Comparison of ENCODE assay signal across 13 mouse cellular contexts in genomic region chr6:145794671-145795070, GRCm38 (mm10). TPM values are rescaled to one million over a fixed set of nuclear protein-coding genes. Genes with fewer than 3 reads are reported as not detected.
DNase-seq lines count a peak whose midpoint lies in the region; ATAC-seq and TF ChIP-seq lines count a peak whose summit lies in the region.
"Had no signal": no experiment of that assay in that cellular context is flagged by ENCODE, and none has a peak within 500 bp of the region (broad histone marks: within the 10 kb centered on the region; RNA-seq: fewer than 3 reads in every experiment).

No protein-coding gene starts in this region.

- DNase-seq in CD4-positive, CD25-positive, alpha-beta regulatory T cell, adult 2 months (ENCODE audit: low read depth, low spot score) = peak; percentile 34
- DNase-seq in liver, adult 2 months (ENCODE audit: extremely low read depth, low read depth, low spot score) = no peak
- no peak for DNase-seq in liver, embryonic 11.5 days (ENCODE audit: low spot score)
- DNase-seq in MEL (ENCODE audit: low read depth, low spot score) = peak; percentile 36
- no peak for DNase-seq in liver, embryonic 14.5 days (ENCODE audit: low read depth in 3 of 3, low spot score in 3 of 3)
- no peak for DNase-seq in cerebellum, adult 11 months
- DNase-seq in kidney, postnatal 14 days = no peak
- DNase-seq: adrenal gland, postnatal 36 days; kidney, postnatal 10 days; right cerebral cortex, postnatal 14 days had no signal

- no peak for TF ChIP-seq POLR2A in liver, adult 2 months (IDR thresholded peaks at IDR 0.05; ENCODE audit: extremely low read depth, insufficient read depth, low read length)
- no peak for TF ChIP-seq POLR2A in MEL (IDR thresholded peaks at IDR 0.05; ENCODE audit: control insufficient read depth in 1 of 2, insufficient read depth in 1 of 2, low read depth in 1 of 2, low read length in 2 of 2, poor library complexity in 1 of 2)

- H3K36me3 ChIP-seq in liver, adult 2 months (ENCODE audit: control insufficient read depth, insufficient read depth, low read length) = no peaks in the 10 kb centered on the region
- no peaks in the 10 kb centered on the region for H3K36me3 ChIP-seq in liver, embryonic 11.5 days (ENCODE audit: control insufficient read depth, insufficient read depth, low read length)
- H3K36me3 ChIP-seq in MEL (ENCODE audit: control insufficient read depth in 1 of 2, insufficient read depth in 2 of 2, low read length in 2 of 2) = no peaks in the 10 kb centered on the region
- no peaks in the 10 kb centered on the region for H3K36me3 ChIP-seq in liver, embryonic 14.5 days (replicated peaks; ENCODE audit: control insufficient read depth, insufficient read depth, low read depth)
- H3K36me3 ChIP-seq: limb, embryonic 15.5 days had no signal

- no peak overlapping the region for H3K27ac ChIP-seq in liver, adult 2 months (replicated peaks; ENCODE audit: insufficient read depth, low read depth, low read length)
- no peak overlapping the region for H3K27ac ChIP-seq in liver, embryonic 11.5 days (ENCODE audit: low read depth, low read length)
- H3K27ac ChIP-seq in MEL (ENCODE audit: control insufficient read depth, low read depth, low read length) = no peak overlapping the region
- no peak overlapping the region for H3K27ac ChIP-seq in liver, embryonic 14.5 days
- H3K27ac ChIP-seq: limb, embryonic 15.5 days had no signal

- peak; percentile 49 for TF ChIP-seq RAD21 in MEL (IDR thresholded peaks at IDR 0.05; ENCODE audit: low read depth, low read length)

- no peak for TF ChIP-seq EP300 in MEL (IDR thresholded peaks at IDR 0.05; ENCODE audit: low read depth in 1 of 2, low read length in 2 of 2)
- no peak for TF ChIP-seq EP300 in liver, embryonic 14.5 days (IDR thresholded peaks at IDR 0.05; ENCODE audit: low read depth)

- no peak overlapping the region for H3K4me2 ChIP-seq in liver, embryonic 11.5 days
- no peak overlapping the region for H3K4me2 ChIP-seq in liver, embryonic 14.5 days (ENCODE audit: low read depth)
- H3K4me2 ChIP-seq: limb, embryonic 15.5 days had no signal

- peaks cover 36% of the 10 kb centered on the region for H3K79me2 ChIP-seq in liver, adult 2 months (ENCODE audit: control insufficient read depth, insufficient read depth, low read length)
- no peaks in the 10 kb centered on the region for H3K79me2 ChIP-seq in MEL (ENCODE audit: control insufficient read depth, insufficient read depth, low read length, poor library complexity)

- H3K9me3 ChIP-seq in liver, embryonic 11.5 days (ENCODE audit: control insufficient read depth, low read length) = no peaks in the 10 kb centered on the region
- no peaks in the 10 kb centered on the region for H3K9me3 ChIP-seq in MEL (replicated peaks; ENCODE audit: insufficient read depth, low read length)
- H3K9me3 ChIP-seq in liver, embryonic 14.5 days (ENCODE audit: control insufficient read depth, low read length) = no peaks in the 10 kb centered on the region
- H3K9me3 ChIP-seq: limb, embryonic 15.5 days had no signal

- peaks cover 8% of the 10 kb centered on the region for H3K4me1 ChIP-seq in liver, adult 2 months (ENCODE audit: control insufficient read depth, insufficient read depth, low read length)
- no peaks in the 10 kb centered on the region; the same call in 1 of the 2 replicates for H3K4me1 ChIP-seq in liver, embryonic 11.5 days (replicated peaks; ENCODE audit: control insufficient read depth, insufficient read depth, low read length)
- no peaks in the 10 kb centered on the region for H3K4me1 ChIP-seq in MEL (ENCODE audit: control insufficient read depth in 1 of 2, insufficient read depth in 2 of 2, low read length in 2 of 2)
- peaks cover 0 to 4% of the 10 kb centered on the region in 2 experiments; a peak in 1 of 4 replicates for H3K4me1 ChIP-seq in liver, embryonic 14.5 days (replicated peaks; ENCODE audit: control insufficient read depth in 2 of 2, insufficient read depth in 2 of 2, low read length in 1 of 2)

- WGBS in liver, adult 2 months = 88% methylated on average over 4 of the region's 4 CpGs
- WGBS in liver, embryonic 11.5 days = 50% methylated on average over 4 of the region's 4 CpGs
- whole genome bisulfite sequencing in liver, embryonic 14.5 days (ENCODE audit: insufficient replicate concordance) = 39% methylated on average over 4 of the region's 4 CpGs

- H3K9ac ChIP-seq in liver, adult 2 months (ENCODE audit: low read depth, low read length) = no peak overlapping the region
- no peak overlapping the region for H3K9ac ChIP-seq in liver, embryonic 11.5 days (ENCODE audit: low read depth, low read length)
- H3K9ac ChIP-seq in MEL (ENCODE audit: control insufficient read depth, low read depth, low read length, poor library complexity, severe bottlenecking) = no peak overlapping the region
- no peak overlapping the region for H3K9ac ChIP-seq in liver, embryonic 14.5 days (replicated peaks)
- H3K9ac ChIP-seq: limb, embryonic 15.5 days had no signal

- no peaks in the 10 kb centered on the region for H3K27me3 ChIP-seq in liver, adult 2 months (ENCODE audit: control insufficient read depth, insufficient read depth, low read length)
- H3K27me3 ChIP-seq in liver, embryonic 11.5 days (replicated peaks; ENCODE audit: control insufficient read depth, insufficient read depth, low read length) = no peaks in the 10 kb centered on the region
- H3K27me3 ChIP-seq in MEL (ENCODE audit: control insufficient read depth in 1 of 2, insufficient read depth in 2 of 2, low read length in 2 of 2) = no peaks in the 10 kb centered on the region
- no peaks in the 10 kb centered on the region for H3K27me3 ChIP-seq in liver, embryonic 14.5 days (ENCODE audit: control insufficient read depth, insufficient read depth, low read length)
- H3K27me3 ChIP-seq: limb, embryonic 15.5 days had no signal

- TF ChIP-seq CTCF in liver, adult 2 months (IDR thresholded peaks at IDR 0.05; ENCODE audit: low read depth, low read length) = peak; percentile 31; the same call in 1 of the 2 replicates
- TF ChIP-seq CTCF in MEL (IDR thresholded peaks at IDR 0.05 in 2 of 3, conservative IDR thresholded peaks at IDR 0.05 in 1 of 3; ENCODE audit: control insufficient read depth in 1 of 3, insufficient read depth in 1 of 3, low read depth in 2 of 3, low read length in 3 of 3, poor library complexity in 1 of 3, severe bottlenecking in 1 of 3) = peak; percentile 57 to 65 (median 58)
- TF ChIP-seq CTCF in liver, embryonic 14.5 days (IDR thresholded peaks at IDR 0.05; ENCODE audit: low read depth) = peak; percentile 66

- no peak overlapping the region for H3K4me3 ChIP-seq in liver, adult 2 months (ENCODE audit: insufficient read depth, low read depth, low read length)
- no peak overlapping the region for H3K4me3 ChIP-seq in liver, embryonic 11.5 days (ENCODE audit: low read depth, low read length)
- H3K4me3 ChIP-seq in MEL (ENCODE audit: control insufficient read depth in 1 of 2, insufficient read depth in 1 of 2, low read depth in 2 of 2, low read length in 2 of 2) = no peak overlapping the region
- H3K4me3 ChIP-seq in liver, embryonic 14.5 days (ENCODE audit: insufficient read depth in 1 of 2, low read depth in 2 of 2, low read length in 2 of 2) = no peak overlapping the region
- H3K4me3 ChIP-seq: limb, embryonic 15.5 days had no signal

- no peak for ATAC-seq in CD4-positive, CD25-positive, alpha-beta regulatory T cell, adult 4 months
- no peak for ATAC-seq in liver, embryonic 11.5 days (replicated peaks; ENCODE audit: low FRiP score)
- ATAC-seq in liver, embryonic 14.5 days (ENCODE audit: insufficient read depth) = no peak
- ATAC-seq: forebrain, embryonic 16.5 days had no signal

TF ChIP-seq in MEL, 35 proteins besides CTCF, POLR2A, EP300 and RAD21:
- TF ChIP-seq ZNF384 (IDR thresholded peaks at IDR 0.05; ENCODE audit: low read depth, low read length) (no peak), UBTF (IDR thresholded peaks at IDR 0.05; ENCODE audit: borderline replicate concordance, insufficient read depth, low read depth, low read length) (no peak), SMC3 (IDR thresholded peaks at IDR 0.05; ENCODE audit: low read depth, low read length) (peak; percentile 49)

RNA-seq across cellular contexts. Expression of gene Rassf8, which starts 48.1 kb away (rescaled TPM):
- polyA plus RNA-seq in CD4-positive, CD25-positive, alpha-beta regulatory T cell, adult 4 months (2017; shearing (Covaris generic)) = under 1 TPM in 1 of 2 experiments, not detected in 1; 0.13 TPM
- 30.0 and 34.5 TPM in 2 replicates for total RNA-seq in liver, adult 2 months (2014; rRNA removed)
- 19.5 and 22.8 TPM in 2 replicates for polyA plus RNA-seq in liver, adult 2 months (2012; rRNA removed)
- polyA plus RNA-seq in liver, embryonic 11.5 days (2014; fragmentation: Nextera tagmentation; extraction: Ambion mirVana) = 2.5 and 4.1 TPM in 2 replicates
- total RNA-seq in MEL (2012; rRNA removed) = not detected in 2 replicates
- polyA plus RNA-seq in MEL (2012; ENCODE audit: insufficient read depth in 1 of 2, insufficient read length in 2 of 2, low read depth in 1 of 2, low replicate concordance in 2 of 2, missing spikeins in 1 of 2) = not detected
- polyA plus RNA-seq in liver, embryonic 14.5 days (2012; rRNA removed) = 2.5 and 3.1 TPM in 2 replicates
- polyA plus RNA-seq in liver, embryonic 14.5 days (2014; fragmentation: Nextera tagmentation; extraction: Ambion mirVana) = 1.4 TPM in 2 replicates

Comparison
In these comparisons a context has a peak if more than half of its experiments do, and no peak if none do; other contexts are left out.
1. DNase-seq: peak in CD4-positive, CD25-positive, alpha-beta regulatory T cell, adult 2 months (single experiment) and MEL (single experiment); none in liver, adult 2 months (single experiment), liver, embryonic 11.5 days (single experiment), liver, embryonic 14.5 days (0 of 3), cerebellum, adult 11 months (single experiment) and kidney, postnatal 14 days (single experiment).
2. Peak in every context shown above with its lines, with median percentiles within 50 percentile points of each other: CTCF ChIP-seq.